Mouse (Mus musculus): ENCODE results near the gene Wdfy3.

GRCm38 (mm10) chr5:101879914-101880313, 189.8 kb downstream of the Wdfy3 start:
- TF ChIP-seq EP300 (optimal IDR thresholded peaks at IDR 0.05) (no peak), CTCF (IDR thresholded peaks at IDR 0.05; ENCODE audit: low read depth) (no peak)

All from stomach, postnatal 0 days (tissue).